Mouse (Mus musculus) forebrain, embryonic 13.5 days (tissue): ENCODE data around the gene Pxylp1. TPM values are rescaled to one million over a fixed set of nuclear protein-coding genes. Genes with fewer than 3 reads are reported as not detected.
A peak's percentile ranks its signal among the peaks of the same experiment; 100 is the strongest.

ENCODE experiments used
- ATAC-seq: fragments of 200-750 bp; cut with Nextera tagmentation; 2 replicates; pipeline ENCODE4 v1.8.0; 2017
- H3K27ac ChIP-seq: fragments of 300-500 bp; sonication (generic); 2 replicates; pipeline ENCODE4 v1.5.1; 2015; ENCODE audit warnings: inconsistent platforms, mild to moderate bottlenecking, moderate library complexity
- H3K27me3 ChIP-seq: fragments of 300-500 bp; sonication (generic); 2 replicates; pipeline ENCODE4 v1.6.1; 2015; ENCODE audit warnings: mild to moderate bottlenecking, inconsistent platforms
- H3K36me3 ChIP-seq: fragments of 300-500 bp; sonication (generic); 2 replicates; pipeline ENCODE4 v1.6.1; 2015; ENCODE audit warnings: mild to moderate bottlenecking, inconsistent platforms; ENCODE audit not compliant: poor library complexity, severe bottlenecking
- H3K4me1 ChIP-seq: fragments of 300-500 bp; sonication (generic); 2 replicates; pipeline ENCODE4 v1.6.1; 2015; ENCODE audit warnings: inconsistent platforms
- H3K4me2 ChIP-seq: fragments of 300-500 bp; sonication (generic); 2 replicates; pipeline ENCODE4 v1.6.1; 2015; ENCODE audit warnings: inconsistent platforms, mild to moderate bottlenecking, moderate library complexity
- H3K4me3 ChIP-seq: fragments of 300-500 bp; sonication (generic); 2 replicates; pipeline ENCODE4 v1.5.1; 2015; ENCODE audit warnings: mild to moderate bottlenecking, inconsistent platforms
- H3K9ac ChIP-seq: fragments of 300-500 bp; sonication (generic); 2 replicates; pipeline ENCODE4 v1.6.1; 2015; ENCODE audit warnings: mild to moderate bottlenecking, inconsistent platforms
- H3K9me3 ChIP-seq: fragments of 300-500 bp; sonication (generic); replicated peaks from 2 replicates; pipeline ENCODE4 v1.6.1; 2016; ENCODE audit warnings: inconsistent platforms
- WGBS: fragments of 180-500 bp; shearing (Covaris S2); methylation state at CpG from one replicate; pipeline ENCODE4 v1.1.7; 2015; 5-methylcytosine and 5-hydroxymethylcytosine counted together
- polyA plus RNA-seq: library from polyadenylated mRNA; unstranded; fragments of >200 nt; fragmentation: Nextera tagmentation; extraction: Ambion mirVana; gene quantifications from 2 replicates; pipeline ENCODE4 v1.2.1, GENCODE M21; 2015

The Pxylp1 gene
- polyA plus RNA-seq, 1 experiment from 2014 or later = 47.2 TPM

- H3K9ac ChIP-seq = no peak overlapping the region
- H3K4me3 ChIP-seq = no peak overlapping the region
- no peak overlapping the region for H3K4me2 ChIP-seq
- WGBS = 64% methylated on average over 5 of the region's 5 CpGs
- no peaks in the 10 kb centered on the region for H3K9me3 ChIP-seq
- H3K36me3 ChIP-seq = peaks cover 18% of the 10 kb centered on the region; the same call in 1 of the 2 replicates
- peaks cover 27% of the 10 kb centered on the region for H3K4me1 ChIP-seq
- H3K27me3 ChIP-seq = no peaks in the 10 kb centered on the region
- no peak overlapping the region for H3K27ac ChIP-seq
- no peak for ATAC-seq
These were observed 58.9 kb downstream of the Pxylp1 start for GRCm38 (mm10) chr9:96833606-96834005.

GRCm38 (mm10) chr9:96832516-96832915 is 60.0 kb downstream of the Pxylp1 start:
- no peak overlapping the region for H3K4me2 ChIP-seq
- no peaks in the 10 kb centered on the region for H3K27me3 ChIP-seq
- peaks cover 23% of the 10 kb centered on the region; the same call in 1 of the 2 replicates for H3K36me3 ChIP-seq
- H3K4me1 ChIP-seq = peaks cover 16% of the 10 kb centered on the region
- ATAC-seq = no peak
- no peak overlapping the region for H3K4me3 ChIP-seq
- H3K9ac ChIP-seq = no peak overlapping the region
- H3K9me3 ChIP-seq = no peaks in the 10 kb centered on the region
- no peak overlapping the region; the same call in 1 of the 2 replicates for H3K27ac ChIP-seq
- WGBS = 89% methylated on average over 4 of the region's 4 CpGs

- no peak for ATAC-seq
- H3K27me3 ChIP-seq = no peaks in the 10 kb centered on the region
- H3K4me2 ChIP-seq = no peak overlapping the region
- H3K4me3 ChIP-seq = no peak overlapping the region
- H3K27ac ChIP-seq = no peak overlapping the region
- WGBS = 39% methylated on average over 17 of the region's 17 CpGs
- H3K4me1 ChIP-seq = 0 out of 2 replicates have a peak, but pooled peaks cover 6% of the 10 kb centered on the region
- H3K36me3 ChIP-seq = peaks cover 14% of the 10 kb centered on the region; the same call in 1 of the 2 replicates
- no peaks in the 10 kb centered on the region for H3K9me3 ChIP-seq
- H3K9ac ChIP-seq = no peak overlapping the region
These were observed 61.6 kb downstream of the Pxylp1 start for GRCm38 (mm10) chr9:96830856-96831359.

GRCm38 (mm10) chr9:96829682-96830081 is 62.8 kb downstream of the Pxylp1 start:
- no peak for ATAC-seq
- Histone ChIP-seq H3K36me3 (peaks cover 23% of the 10 kb centered on the region), H3K4me1 (0 out of 2 replicates have a peak, but pooled peaks cover 6% of the 10 kb centered on the region), H3K9ac (no peak overlapping the region), H3K4me2 (no peak overlapping the region), H3K4me3 (no peak overlapping the region), H3K9me3 (no peaks in the 10 kb centered on the region), H3K27me3 (no peaks in the 10 kb centered on the region), H3K27ac (no peak overlapping the region)
- WGBS = 89% methylated on average over 2 of the region's 3 CpGs

GRCm38 (mm10) chr9:96828071-96828470 is 64.4 kb downstream of the Pxylp1 start:
- Histone ChIP-seq H3K27me3 (no peaks in the 10 kb centered on the region), H3K36me3 (peaks cover 31% of the 10 kb centered on the region), H3K9me3 (no peaks in the 10 kb centered on the region), H3K27ac (no peak overlapping the region), H3K4me2 (no peak overlapping the region), H3K9ac (no peak overlapping the region), H3K4me1 (0 out of 2 replicates have a peak, but pooled peaks cover 6% of the 10 kb centered on the region), H3K4me3 (no peak overlapping the region)
- no peak for ATAC-seq
- WGBS = 94% methylated on average over 2 of the region's 2 CpGs

- H3K9me3 ChIP-seq = no peaks in the 10 kb centered on the region
- no peak overlapping the region for H3K27ac ChIP-seq
- ATAC-seq = no peak
- 0 out of 2 replicates have a peak, but pooled peaks cover 6% of the 10 kb centered on the region for H3K4me1 ChIP-seq
- no peaks in the 10 kb centered on the region for H3K27me3 ChIP-seq
- no peak overlapping the region for H3K4me2 ChIP-seq
- H3K4me3 ChIP-seq = no peak overlapping the region
- 80% methylated on average over 12 of the region's 12 CpGs for WGBS
- H3K36me3 ChIP-seq = peaks cover 31% of the 10 kb centered on the region
- H3K9ac ChIP-seq = no peak overlapping the region
These were observed 65.3 kb downstream of the Pxylp1 start for GRCm38 (mm10) chr9:96827002-96827785.

GRCm38 (mm10) chr9:96824857-96825256 is 67.6 kb downstream of the Pxylp1 start:
- H3K9me3 ChIP-seq = no peaks in the 10 kb centered on the region

GRCm38 (mm10) chr9:96824026-96824425 is 68.4 kb downstream of the Pxylp1 start:
- Histone ChIP-seq H3K4me3 (no peak overlapping the region), H3K4me2 (no peak overlapping the region), H3K4me1 (no peaks in the 10 kb centered on the region), H3K27ac (peak overlapping the region; percentile 17; the same call in 1 of the 2 replicates), H3K36me3 (peaks cover 30% of the 10 kb centered on the region), H3K9ac (no peak overlapping the region), H3K27me3 (no peaks in the 10 kb centered on the region), H3K9me3 (no peaks in the 10 kb centered on the region)
- ATAC-seq = no peak
- 89% methylated on average over 12 of the region's 12 CpGs for WGBS

More at GRCm38 (mm10) chr9:96824857-96825256, 67.6 kb downstream of the Pxylp1 start:
- 97% methylated on average over 18 of the region's 18 CpGs for WGBS
- H3K27ac ChIP-seq = no peak overlapping the region
- no peak overlapping the region for H3K4me2 ChIP-seq
- no peak overlapping the region for H3K4me3 ChIP-seq
- H3K36me3 ChIP-seq = peaks cover 31% of the 10 kb centered on the region
- H3K4me1 ChIP-seq = no peaks in the 10 kb centered on the region
- no peak for ATAC-seq
- no peaks in the 10 kb centered on the region for H3K27me3 ChIP-seq
- no peak overlapping the region for H3K9ac ChIP-seq

GRCm38 (mm10) chr9:96823541-96823940 is 68.9 kb downstream of the Pxylp1 start:
- Histone ChIP-seq H3K36me3 (peaks cover 25% of the 10 kb centered on the region), H3K9me3 (no peaks in the 10 kb centered on the region), H3K4me3 (no peak overlapping the region), H3K27me3 (no peaks in the 10 kb centered on the region), H3K27ac (no peak overlapping the region), H3K9ac (no peak overlapping the region), H3K4me2 (no peak overlapping the region), H3K4me1 (no peaks in the 10 kb centered on the region)
- ATAC-seq = no peak
- WGBS = 67% methylated on average over 5 of the region's 5 CpGs

- H3K4me2 ChIP-seq = no peak overlapping the region
- peaks cover 20% of the 10 kb centered on the region for H3K36me3 ChIP-seq
- no peaks in the 10 kb centered on the region for H3K9me3 ChIP-seq
- no peak overlapping the region for H3K9ac ChIP-seq
- 0 out of 2 replicates have a peak, but pooled peaks cover 3% of the 10 kb centered on the region for H3K4me1 ChIP-seq
- no peak overlapping the region for H3K27ac ChIP-seq
- ATAC-seq = no peak
- 79% methylated on average over 9 of the region's 9 CpGs for WGBS
- no peak overlapping the region for H3K4me3 ChIP-seq
- H3K27me3 ChIP-seq = no peaks in the 10 kb centered on the region
These were observed 69.5 kb downstream of the Pxylp1 start for GRCm38 (mm10) chr9:96823005-96823404.

- no peak overlapping the region for H3K4me2 ChIP-seq
- WGBS = 67% methylated on average over 11 of the region's 11 CpGs
- H3K36me3 ChIP-seq = 0 out of 2 replicates have a peak, but pooled peaks cover 3% of the 10 kb centered on the region
- peak; percentile 75 for ATAC-seq
- no peak overlapping the region for H3K9ac ChIP-seq
- H3K9me3 ChIP-seq = no peaks in the 10 kb centered on the region
- H3K27ac ChIP-seq = no peak overlapping the region
- no peaks in the 10 kb centered on the region for H3K27me3 ChIP-seq
- no peak overlapping the region for H3K4me3 ChIP-seq
- 0 out of 2 replicates have a peak, but pooled peaks cover 3% of the 10 kb centered on the region for H3K4me1 ChIP-seq
These were observed 73.5 kb downstream of the Pxylp1 start for GRCm38 (mm10) chr9:96818822-96819481.
